Mouse (Mus musculus) neural tube, embryonic 11.5 days (tissue): ENCODE results near the gene Rbmx. TPM values are rescaled to one million over a fixed set of nuclear protein-coding genes. Genes with fewer than 3 reads are reported as not detected.

Experiments used
- ATAC-seq: fragments of 200-750 bp; cut with Nextera tagmentation; 2 replicates; pipeline ENCODE4 v1.8.0; 2017; ENCODE audit warnings: moderate number of reproducible peaks, mild to moderate bottlenecking, moderate TSS enrichment, moderate library complexity; ENCODE audit not compliant: insufficient read depth, low FRiP score, low TSS enrichment
- DNase-seq: peaks from one replicate; pipeline ENCODE4 v3.0.0-alpha.2; 2015; ENCODE audit warnings: low spot score
- H3K27ac ChIP-seq: fragments of 300-500 bp; sonication (generic); 2 replicates; pipeline ENCODE4 v1.5.1; 2014; ENCODE audit warnings: low read depth, mild to moderate bottlenecking, low read length
- H3K27me3 ChIP-seq: fragments of 300-500 bp; sonication (generic); 2 replicates; pipeline ENCODE4 v1.6.1; 2014; ENCODE audit warnings: mild to moderate bottlenecking, low read length, mixed read lengths; ENCODE audit not compliant: control insufficient read depth, insufficient read depth
- H3K36me3 ChIP-seq: fragments of 300-500 bp; sonication (generic); 2 replicates; pipeline ENCODE4 v1.6.1; 2014; ENCODE audit warnings: mild to moderate bottlenecking, low read length, moderate library complexity, mixed read lengths; ENCODE audit not compliant: control insufficient read depth, insufficient read depth
- H3K4me1 ChIP-seq: fragments of 300-500 bp; sonication (generic); 2 replicates; pipeline ENCODE4 v1.6.1; 2014; ENCODE audit warnings: low read length, mixed read lengths; ENCODE audit not compliant: control insufficient read depth, insufficient read depth
- H3K4me2 ChIP-seq: fragments of 300-500 bp; sonication (generic); 2 replicates; pipeline ENCODE4 v1.6.1; 2014; ENCODE audit warnings: low read depth, mild to moderate bottlenecking, moderate library complexity
- H3K4me3 ChIP-seq: fragments of 300-500 bp; sonication (generic); 2 replicates; pipeline ENCODE4 v1.5.1; 2014; ENCODE audit warnings: low read depth, low read length
- H3K9ac ChIP-seq: fragments of 300-500 bp; sonication (generic); 2 replicates; pipeline ENCODE4 v1.6.1; 2014; ENCODE audit warnings: mild to moderate bottlenecking, low read length
- H3K9me3 ChIP-seq: fragments of 300-500 bp; sonication (generic); 2 replicates; pipeline ENCODE4 v1.6.1; 2016; ENCODE audit warnings: low read length; ENCODE audit not compliant: control insufficient read depth
- WGBS: fragments of 180-500 bp; shearing (Covaris S2); extraction: QIAGEN DNeasy Blood & Tissue Kit; methylation state at CpG from one replicate; pipeline ENCODE4 v1.1.7; 2014; 5-methylcytosine and 5-hydroxymethylcytosine counted together
- polyA plus RNA-seq: library from polyadenylated mRNA; unstranded; fragments of >200 nt; fragmentation: Nextera tagmentation; extraction: Ambion mirVana; gene quantifications from 2 replicates; pipeline ENCODE4 v1.2.1, GENCODE M21; 2014

Gene Rbmx
- polyA plus RNA-seq, 1 experiment from 2014 or later = 259 TPM

DNA sequence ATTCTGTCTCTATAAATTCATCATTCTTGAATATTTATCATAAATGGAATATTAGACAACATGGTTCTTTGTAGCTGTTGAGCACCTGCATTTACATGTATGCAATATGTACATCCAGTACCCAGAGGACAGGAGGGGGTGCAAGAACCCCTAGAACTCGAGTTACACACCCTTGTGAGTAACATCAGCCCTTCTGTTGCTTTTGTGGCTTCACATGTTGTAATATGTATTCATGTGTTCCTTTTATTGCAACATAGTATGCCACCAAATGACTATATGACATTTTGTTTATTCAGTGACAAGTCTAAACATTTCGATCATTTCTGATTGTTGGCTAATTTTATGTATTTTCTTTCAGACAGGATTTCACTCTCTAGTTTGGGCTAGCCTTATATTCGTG lies 15.7 kb downstream of the Rbmx start:
- no peaks in the 10 kb centered on the region for H3K27me3 ChIP-seq
- no peak overlapping the region for H3K4me3 ChIP-seq
- no peaks in the 10 kb centered on the region for H3K4me1 ChIP-seq
- WGBS = 88% methylated on average over 3 of the region's 3 CpGs
- no peak overlapping the region for H3K4me2 ChIP-seq
- no peak overlapping the region for H3K9ac ChIP-seq
- no peaks in the 10 kb centered on the region for H3K36me3 ChIP-seq
- ATAC-seq (no peak), DNase-seq (no peak)
- no peak overlapping the region for H3K27ac ChIP-seq
- H3K9me3 ChIP-seq = no peaks in the 10 kb centered on the region

GRCm38 (mm10) chrX:57374029-57374428 lies 18.8 kb downstream of the Rbmx start:
- Histone ChIP-seq H3K4me3 (no peak overlapping the region), H3K4me1 (no peaks in the 10 kb centered on the region), H3K27ac (no peak overlapping the region), H3K9me3 (no peaks in the 10 kb centered on the region), H3K4me2 (no peak overlapping the region), H3K9ac (no peak overlapping the region), H3K36me3 (no peaks in the 10 kb centered on the region), H3K27me3 (no peaks in the 10 kb centered on the region)
- no peak for DNase-seq
- WGBS = 68% methylated on average over 2 of the region's 2 CpGs
- no peak for ATAC-seq

- H3K27ac ChIP-seq = no peak overlapping the region
- no peaks in the 10 kb centered on the region for H3K36me3 ChIP-seq
- H3K4me1 ChIP-seq = no peaks in the 10 kb centered on the region
- ATAC-seq (no peak), DNase-seq (no peak)
- no peak overlapping the region for H3K4me3 ChIP-seq
- no peaks in the 10 kb centered on the region for H3K9me3 ChIP-seq
- H3K4me2 ChIP-seq = no peak overlapping the region
- 100% methylated on average over 2 of the region's 2 CpGs for whole genome bisulfite sequencing
- no peak overlapping the region for H3K9ac ChIP-seq
- no peaks in the 10 kb centered on the region for H3K27me3 ChIP-seq
Measured at GRCm38 (mm10) chrX:57373543-57373942, 19.3 kb downstream of the Rbmx start.

GRCm38 (mm10) chrX:57372965-57373364 lies 19.9 kb downstream of the Rbmx start:
- Histone ChIP-seq H3K27ac (no peak overlapping the region), H3K27me3 (no peaks in the 10 kb centered on the region), H3K9me3 (no peaks in the 10 kb centered on the region), H3K4me2 (no peak overlapping the region), H3K4me1 (no peaks in the 10 kb centered on the region), H3K9ac (no peak overlapping the region), H3K36me3 (no peaks in the 10 kb centered on the region), H3K4me3 (no peak overlapping the region)
- DNase-seq (no peak), ATAC-seq (no peak)
- WGBS = 87% methylated on average over 4 of the region's 4 CpGs

GRCm38 (mm10) chrX:57364891-57365569 lies 27.8 kb downstream of the Rbmx start:
- Histone ChIP-seq H3K9me3 (no peaks in the 10 kb centered on the region), H3K27me3 (no peaks in the 10 kb centered on the region), H3K4me1 (no peaks in the 10 kb centered on the region), H3K4me3 (no peak overlapping the region), H3K9ac (no peak overlapping the region), H3K4me2 (no peak overlapping the region), H3K27ac (no peak overlapping the region), H3K36me3 (no peaks in the 10 kb centered on the region)
- ATAC-seq = no peak
- no peak for DNase-seq
- WGBS = 76% methylated on average over 2 of the region's 2 CpGs

DNA sequence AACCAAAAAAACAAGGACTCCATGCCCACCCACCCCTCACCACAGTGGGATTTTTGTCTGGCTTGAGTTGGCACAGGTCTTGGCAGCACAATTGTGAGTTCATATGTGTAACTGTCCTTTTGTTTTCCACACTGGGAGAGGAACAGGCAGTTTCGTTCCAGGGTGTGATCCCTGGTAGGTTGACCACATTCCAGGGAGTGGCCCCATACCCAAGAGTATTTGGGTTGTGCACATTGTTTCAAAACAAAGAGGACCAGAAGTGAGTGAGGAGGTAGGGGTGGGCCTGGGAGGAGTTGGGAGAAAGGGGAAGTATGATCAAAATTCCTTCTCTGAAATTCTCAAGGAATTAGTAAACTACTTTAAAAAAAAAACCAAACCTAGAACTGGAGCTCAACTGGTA lies 33.5 kb downstream of the Rbmx start:
- DNase-seq = no peak
- 65% methylated on average over 1 of the region's 1 CpGs for WGBS
- Histone ChIP-seq H3K27me3 (no peaks in the 10 kb centered on the region), H3K4me2 (no peak overlapping the region), H3K27ac (no peak overlapping the region), H3K9ac (no peak overlapping the region), H3K9me3 (no peaks in the 10 kb centered on the region), H3K4me1 (no peaks in the 10 kb centered on the region), H3K4me3 (no peak overlapping the region), H3K36me3 (no peaks in the 10 kb centered on the region)
- ATAC-seq = no peak

GRCm38 (mm10) chrX:57339220-57339619 lies 53.6 kb downstream of the Rbmx start:
- DNase-seq (no peak), ATAC-seq (no peak)
- no peaks in the 10 kb centered on the region for H3K4me1 ChIP-seq
- H3K36me3 ChIP-seq = no peaks in the 10 kb centered on the region
- H3K9me3 ChIP-seq = no peaks in the 10 kb centered on the region
- no peak overlapping the region for H3K4me2 ChIP-seq
- H3K4me3 ChIP-seq = no peak overlapping the region
- H3K27ac ChIP-seq = no peak overlapping the region
- H3K9ac ChIP-seq = no peak overlapping the region
- H3K27me3 ChIP-seq = no peaks in the 10 kb centered on the region
- 86% methylated on average over 4 of the region's 4 CpGs for WGBS

DNA sequence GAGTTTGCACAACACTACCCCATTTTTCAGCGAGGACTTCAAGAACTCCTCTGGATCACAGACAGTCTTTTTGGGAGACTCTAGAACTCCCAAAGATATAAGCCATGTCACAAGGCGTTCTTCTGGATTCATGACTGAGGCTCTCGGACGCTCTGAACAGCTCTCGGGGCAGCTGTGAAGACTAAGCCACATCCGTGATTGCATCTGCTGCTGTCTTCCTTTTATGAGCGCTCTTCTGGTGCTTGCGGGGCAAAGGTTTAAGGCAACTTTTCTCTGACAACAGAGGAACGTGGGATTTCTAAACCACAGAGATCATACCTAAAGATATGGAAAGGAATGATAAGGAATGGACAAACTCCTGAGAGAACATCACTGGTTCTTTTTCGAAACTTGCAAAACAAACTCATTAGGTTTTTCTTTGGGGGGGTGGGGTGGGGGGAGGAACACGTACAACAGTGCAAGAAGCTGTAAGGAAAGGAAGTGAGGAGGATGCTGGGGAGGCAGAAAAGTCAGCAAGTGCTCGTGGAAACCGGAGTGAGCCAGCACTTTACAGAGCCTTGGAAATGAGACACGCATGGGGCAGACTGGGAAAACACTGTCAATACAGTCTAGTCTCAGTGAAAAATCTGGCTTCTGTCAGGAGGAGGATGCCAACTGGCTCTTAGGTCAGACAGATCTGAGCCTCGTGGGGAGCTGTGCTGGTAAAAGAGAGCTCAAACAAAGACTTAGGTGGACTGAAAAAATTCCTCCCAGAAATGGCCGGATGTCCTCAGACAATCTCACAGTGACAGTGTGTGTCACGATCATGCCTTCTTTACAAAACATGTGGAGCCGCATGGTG lies 54.2 kb downstream of the Rbmx start, which contains the start of gene Arhgef6:
Arhgef6 (minus strand) TSS at position 359 of the 841 bp plus-strand sequence.
- ATAC-seq (no peak), DNase-seq (no peak)
- no peak within 1 kb of the TSS for H3K4me3 ChIP-seq
- no peak within 1 kb of the TSS for H3K9ac ChIP-seq
- H3K36me3 ChIP-seq = no peaks in the 10 kb centered on the region
- no peaks in the 10 kb centered on the region for H3K27me3 ChIP-seq
- H3K4me2 ChIP-seq = no peak within 1 kb of the TSS
- H3K9me3 ChIP-seq = no peaks in the 10 kb centered on the region
- no peaks in the 10 kb centered on the region for H3K4me1 ChIP-seq
- H3K27ac ChIP-seq = no peak within 1 kb of the TSS
- 68% methylated on average over 18 of the region's 18 CpGs for WGBS

- Histone ChIP-seq H3K36me3 (no peaks in the 10 kb centered on the region), H3K4me1 (no peaks in the 10 kb centered on the region), H3K4me2 (no peak overlapping the region), H3K27ac (no peak overlapping the region), H3K27me3 (no peaks in the 10 kb centered on the region), H3K4me3 (no peak overlapping the region), H3K9me3 (no peaks in the 10 kb centered on the region), H3K9ac (no peak overlapping the region)
- DNase-seq (no peak), ATAC-seq (no peak)
Measured at GRCm38 (mm10) chrX:57337582-57337981, 55.3 kb downstream of the Rbmx start.
